Mouse (Mus musculus) liver, embryonic 11.5 days (tissue): ENCODE measurements around the gene Msrb3. TPM values are rescaled to one million over a fixed set of nuclear protein-coding genes. Genes with fewer than 3 reads are reported as not detected.

Experiments used
- ATAC-seq: fragments of 200-750 bp; cut with Nextera tagmentation; replicated peaks from 2 replicates; pipeline ENCODE4 v1.8.0; 2017; ENCODE audit warnings: moderate number of reproducible peaks, mild to moderate bottlenecking, moderate TSS enrichment, moderate library complexity; ENCODE audit not compliant: low FRiP score
- DNase-seq: peaks from one replicate; pipeline ENCODE4 v3.0.0-alpha.2; 2017; ENCODE audit warnings: low spot score
- H3K27ac ChIP-seq: fragments of 300-500 bp; sonication (generic); 2 replicates; pipeline ENCODE4 v1.5.1; 2014; ENCODE audit warnings: mild to moderate bottlenecking, low read depth, low read length, control low read depth
- H3K27me3 ChIP-seq: fragments of 300-500 bp; sonication (generic); replicated peaks from 2 replicates; pipeline ENCODE4 v1.6.1; 2014; ENCODE audit warnings: low read length, mixed read lengths; ENCODE audit not compliant: control insufficient read depth, insufficient read depth
- H3K36me3 ChIP-seq: fragments of 300-500 bp; sonication (generic); 2 replicates; pipeline ENCODE4 v1.6.1; 2014; ENCODE audit warnings: mild to moderate bottlenecking, low read length, moderate library complexity, mixed read lengths; ENCODE audit not compliant: control insufficient read depth, insufficient read depth
- H3K4me1 ChIP-seq: fragments of 300-500 bp; sonication (generic); replicated peaks from 2 replicates; pipeline ENCODE4 v1.6.1; 2014; ENCODE audit warnings: low read length, mixed read lengths; ENCODE audit not compliant: control insufficient read depth, insufficient read depth
- H3K4me2 ChIP-seq: fragments of 300-500 bp; sonication (generic); 2 replicates; pipeline ENCODE4 v1.6.1; 2014; ENCODE audit warnings: mild to moderate bottlenecking, control low read depth, moderate library complexity
- H3K4me3 ChIP-seq: fragments of 300-500 bp; sonication (generic); 2 replicates; pipeline ENCODE4 v1.5.1; 2014; ENCODE audit warnings: low read depth, low read length, control low read depth
- H3K9ac ChIP-seq: fragments of 300-500 bp; sonication (generic); 2 replicates; pipeline ENCODE4 v1.6.1; 2014; ENCODE audit warnings: low read depth, low read length, control low read depth
- H3K9me3 ChIP-seq: fragments of 300-500 bp; sonication (generic); 2 replicates; pipeline ENCODE4 v1.6.1; 2016; ENCODE audit warnings: low read length, inconsistent platforms, mixed read lengths; ENCODE audit not compliant: control insufficient read depth
- WGBS: fragments of 180-500 bp; shearing (Covaris S2); extraction: QIAGEN DNeasy Blood & Tissue Kit; methylation state at CpG from one replicate; pipeline ENCODE4 v1.1.7; 2014; 5-methylcytosine and 5-hydroxymethylcytosine counted together
- polyA plus RNA-seq: library from polyadenylated mRNA; unstranded; fragments of >200 nt; fragmentation: Nextera tagmentation; extraction: Ambion mirVana; gene quantifications from 2 replicates; pipeline ENCODE4 v1.2.1, GENCODE M21; 2014

Msrb3 gene
- polyA plus RNA-seq, 1 experiment from 2014 or later, result 2.8 TPM

- ATAC-seq, result peak; percentile 78
- Histone ChIP-seq H3K36me3 (no peaks in the 10 kb centered on the region), H3K27me3 (no peaks in the 10 kb centered on the region), H3K4me2 (peak overlapping the region; percentile 55), H3K9ac (no peak overlapping the region), H3K9me3 (no peaks in the 10 kb centered on the region), H3K27ac (no peak overlapping the region), H3K4me3 (0 out of 2 replicates have a peak overlapping the region, but pooled peaks have one; percentile 11), H3K4me1 (peaks cover 9% of the 10 kb centered on the region)
- DNase-seq, result peak; percentile 74
- 13% methylated on average over 26 of the region's 26 CpGs for WGBS
These were observed 23.0 kb downstream of the Msrb3 start for GRCm38 (mm10) chr10:120875672-120876463.

GRCm38 (mm10) chr10:120874261-120874660, 24.6 kb downstream of the Msrb3 start:
- WGBS, result 66% methylated on average over 12 of the region's 12 CpGs
- H3K27me3 ChIP-seq, result no peaks in the 10 kb centered on the region
- H3K4me3 ChIP-seq, result no peak overlapping the region
- no peak overlapping the region for H3K4me2 ChIP-seq
- no peaks in the 10 kb centered on the region for H3K36me3 ChIP-seq
- no peaks in the 10 kb centered on the region for H3K9me3 ChIP-seq
- H3K27ac ChIP-seq, result no peak overlapping the region
- no peak overlapping the region for H3K9ac ChIP-seq
- DNase-seq (no peak), ATAC-seq (no peak)
- peaks cover 9% of the 10 kb centered on the region for H3K4me1 ChIP-seq

GRCm38 (mm10) chr10:120873646-120874201, 25.2 kb downstream of the Msrb3 start:
- Histone ChIP-seq H3K4me1 (peaks cover 9% of the 10 kb centered on the region), H3K9me3 (no peaks in the 10 kb centered on the region), H3K9ac (no peak overlapping the region), H3K4me3 (no peak overlapping the region), H3K27me3 (no peaks in the 10 kb centered on the region), H3K27ac (no peak overlapping the region), H3K36me3 (no peaks in the 10 kb centered on the region), H3K4me2 (0 out of 2 replicates have a peak overlapping the region, but pooled peaks have one; percentile 16)
- no peak for ATAC-seq
- no peak for DNase-seq
- WGBS, result 44% methylated on average over 8 of the region's 8 CpGs

- peak; percentile 64 for DNase-seq
- H3K4me2 ChIP-seq, result peak overlapping the region; percentile 44; the same call in 1 of the 2 replicates
- no peak overlapping the region for H3K27ac ChIP-seq
- no peak for ATAC-seq
- H3K4me3 ChIP-seq, result no peak overlapping the region
- no peaks in the 10 kb centered on the region for H3K9me3 ChIP-seq
- no peak overlapping the region for H3K9ac ChIP-seq
- 12% methylated on average over 13 of the region's 13 CpGs for WGBS
- H3K27me3 ChIP-seq, result no peaks in the 10 kb centered on the region
- H3K36me3 ChIP-seq, result no peaks in the 10 kb centered on the region
- peaks cover 9% of the 10 kb centered on the region for H3K4me1 ChIP-seq
These were observed 26.4 kb downstream of the Msrb3 start for GRCm38 (mm10) chr10:120872483-120872862.

- Histone ChIP-seq H3K36me3 (no peaks in the 10 kb centered on the region), H3K9me3 (no peaks in the 10 kb centered on the region), H3K27ac (no peak overlapping the region), H3K4me3 (no peak overlapping the region), H3K27me3 (no peaks in the 10 kb centered on the region), H3K4me1 (peaks cover 9% of the 10 kb centered on the region), H3K4me2 (peak overlapping the region; percentile 44; the same call in 1 of the 2 replicates), H3K9ac (no peak overlapping the region)
- DNase-seq, result no peak
- ATAC-seq, result no peak
- 59% methylated on average over 22 of the region's 22 CpGs for WGBS
These were observed 27.0 kb downstream of the Msrb3 start for GRCm38 (mm10) chr10:120871630-120872482.

- no peak for ATAC-seq
- Histone ChIP-seq H3K27me3 (no peaks in the 10 kb centered on the region), H3K27ac (no peak overlapping the region), H3K4me1 (peaks cover 9% of the 10 kb centered on the region), H3K36me3 (no peaks in the 10 kb centered on the region), H3K9ac (no peak overlapping the region), H3K9me3 (no peaks in the 10 kb centered on the region), H3K4me3 (no peak overlapping the region), H3K4me2 (no peak overlapping the region)
- no peak for DNase-seq
- 71% methylated on average over 14 of the region's 14 CpGs for WGBS
These were observed 27.8 kb downstream of the Msrb3 start for GRCm38 (mm10) chr10:120871096-120871495.

- Histone ChIP-seq H3K4me1 (peaks cover 3% of the 10 kb centered on the region), H3K9ac (no peak overlapping the region), H3K27ac (no peak overlapping the region), H3K36me3 (no peaks in the 10 kb centered on the region), H3K9me3 (no peaks in the 10 kb centered on the region), H3K4me3 (no peak overlapping the region), H3K27me3 (no peaks in the 10 kb centered on the region), H3K4me2 (no peak overlapping the region)
- ATAC-seq (no peak), DNase-seq (no peak)
- WGBS, result 88% methylated on average over 22 of the region's 22 CpGs
These were observed 29.6 kb downstream of the Msrb3 start for GRCm38 (mm10) chr10:120869241-120869775.

- no peak for ATAC-seq
- no peak overlapping the region for H3K4me3 ChIP-seq
- H3K9me3 ChIP-seq, result no peaks in the 10 kb centered on the region
- no peaks in the 10 kb centered on the region for H3K4me1 ChIP-seq
- no peak overlapping the region for H3K27ac ChIP-seq
- WGBS, result 26% methylated on average over 9 of the region's 9 CpGs
- no peak overlapping the region for H3K4me2 ChIP-seq
- no peaks in the 10 kb centered on the region for H3K27me3 ChIP-seq
- H3K9ac ChIP-seq, result no peak overlapping the region
- H3K36me3 ChIP-seq, result no peaks in the 10 kb centered on the region
- DNase-seq, result no peak
These were observed 34.5 kb downstream of the Msrb3 start for GRCm38 (mm10) chr10:120864446-120864845.
